Mouse (Mus musculus): ENCODE results near the gene Snd1. TPM values are rescaled to one million over a fixed set of nuclear protein-coding genes. Genes with fewer than 3 reads are reported as not detected.

Gene Snd1
- polyA plus RNA-seq, 2 experiments = 104 to 120 TPM

GRCm38 (mm10) chr6:28795380-28795779 lies 320.4 kb downstream of the Snd1 start:
- Histone ChIP-seq H3K4me2 (replicated peaks; ENCODE audit: low read depth, low read length, severe bottlenecking) (no peak overlapping the region), H3K9ac (ENCODE audit: low read depth, low read length, severe bottlenecking) (no peak overlapping the region), H3K27ac (replicated peaks; ENCODE audit: low read depth, low read length) (no peak overlapping the region), H3K27me3 (ENCODE audit: control insufficient read depth, insufficient read depth, low read length) (no peaks in the 10 kb centered on the region), H3K4me3 (replicated peaks; ENCODE audit: low read length) (no peak overlapping the region), H3K36me3 (ENCODE audit: control insufficient read depth, insufficient read depth, low read length) (peaks cover 22% of the 10 kb centered on the region), H3K9me3 (ENCODE audit: control insufficient read depth, low read length) (no peaks in the 10 kb centered on the region), H3K4me1 (ENCODE audit: control insufficient read depth, insufficient read depth, low read length) (no peaks in the 10 kb centered on the region)
- ATAC-seq (ENCODE audit: low FRiP score, low read depth) (no peak), DNase-seq (ENCODE audit: low spot score) (no peak)
- no peak for TF ChIP-seq POLR2A (IDR thresholded peaks at IDR 0.05; ENCODE audit: borderline replicate concordance, extremely low read depth, insufficient read depth, insufficient read length)
- 45% methylated on average over 9 of the region's 9 CpGs for WGBS

GRCm38 (mm10) chr6:28795792-28796515 lies 321.0 kb downstream of the Snd1 start:
- Histone ChIP-seq H3K27ac (replicated peaks; ENCODE audit: low read depth, low read length) (no peak overlapping the region), H3K4me2 (replicated peaks; ENCODE audit: low read depth, low read length, severe bottlenecking) (no peak overlapping the region), H3K4me1 (ENCODE audit: control insufficient read depth, insufficient read depth, low read length) (no peaks in the 10 kb centered on the region), H3K36me3 (ENCODE audit: control insufficient read depth, insufficient read depth, low read length) (peaks cover 24% of the 10 kb centered on the region), H3K9ac (ENCODE audit: low read depth, low read length, severe bottlenecking) (no peak overlapping the region), H3K9me3 (ENCODE audit: control insufficient read depth, low read length) (no peaks in the 10 kb centered on the region), H3K4me3 (replicated peaks; ENCODE audit: low read length) (no peak overlapping the region), H3K27me3 (ENCODE audit: control insufficient read depth, insufficient read depth, low read length) (no peaks in the 10 kb centered on the region)
- no peak for TF ChIP-seq POLR2A (IDR thresholded peaks at IDR 0.05; ENCODE audit: borderline replicate concordance, extremely low read depth, insufficient read depth, insufficient read length)
- no peak for DNase-seq (ENCODE audit: low spot score)
- 91% methylated on average over 15 of the region's 16 CpGs for WGBS
- ATAC-seq (ENCODE audit: low FRiP score, low read depth) = no peak

GRCm38 (mm10) chr6:28799818-28800217 lies 324.9 kb downstream of the Snd1 start:
- no peaks in the 10 kb centered on the region for H3K9me3 ChIP-seq (ENCODE audit: control insufficient read depth, low read length)
- DNase-seq (ENCODE audit: low spot score) (no peak), ATAC-seq (ENCODE audit: low FRiP score, low read depth) (0 out of 2 replicates have a peak, but pooled peaks have one; percentile 47)

GRCm38 (mm10) chr6:28800976-28801375 lies 326.0 kb downstream of the Snd1 start:
- Histone ChIP-seq H3K36me3 (ENCODE audit: control insufficient read depth, insufficient read depth, low read length) (peaks cover 24% of the 10 kb centered on the region), H3K4me2 (replicated peaks; ENCODE audit: low read depth, low read length, severe bottlenecking) (no peak overlapping the region), H3K4me3 (replicated peaks; ENCODE audit: low read length) (no peak overlapping the region), H3K27me3 (ENCODE audit: control insufficient read depth, insufficient read depth, low read length) (no peaks in the 10 kb centered on the region), H3K27ac (replicated peaks; ENCODE audit: low read depth, low read length) (no peak overlapping the region), H3K4me1 (ENCODE audit: control insufficient read depth, insufficient read depth, low read length) (no peaks in the 10 kb centered on the region), H3K9ac (ENCODE audit: low read depth, low read length, severe bottlenecking) (no peak overlapping the region), H3K9me3 (ENCODE audit: control insufficient read depth, low read length) (no peaks in the 10 kb centered on the region)
- DNase-seq (ENCODE audit: low spot score) (no peak), ATAC-seq (ENCODE audit: low FRiP score, low read depth) (no peak)
- 88% methylated on average over 3 of the region's 3 CpGs for WGBS
- no peak for TF ChIP-seq POLR2A (IDR thresholded peaks at IDR 0.05; ENCODE audit: borderline replicate concordance, extremely low read depth, insufficient read depth, insufficient read length)

More at GRCm38 (mm10) chr6:28799818-28800217, 324.9 kb downstream of the Snd1 start:
- H3K27ac ChIP-seq (replicated peaks; ENCODE audit: low read depth, low read length) = no peak overlapping the region
- no peak overlapping the region for H3K9ac ChIP-seq (ENCODE audit: low read depth, low read length, severe bottlenecking)
- H3K27me3 ChIP-seq (ENCODE audit: control insufficient read depth, insufficient read depth, low read length) = no peaks in the 10 kb centered on the region
- H3K4me3 ChIP-seq (replicated peaks; ENCODE audit: low read length) = no peak overlapping the region
- no peaks in the 10 kb centered on the region for H3K4me1 ChIP-seq (ENCODE audit: control insufficient read depth, insufficient read depth, low read length)
- WGBS = 75% methylated on average over 2 of the region's 2 CpGs
- H3K36me3 ChIP-seq (ENCODE audit: control insufficient read depth, insufficient read depth, low read length) = peaks cover 28% of the 10 kb centered on the region
- H3K4me2 ChIP-seq (replicated peaks; ENCODE audit: low read depth, low read length, severe bottlenecking) = no peak overlapping the region
- TF ChIP-seq POLR2A (IDR thresholded peaks at IDR 0.05; ENCODE audit: borderline replicate concordance, extremely low read depth, insufficient read depth, insufficient read length) = no peak

GRCm38 (mm10) chr6:28803678-28804279 lies 328.8 kb downstream of the Snd1 start:
- H3K27me3 ChIP-seq (ENCODE audit: control insufficient read depth, insufficient read depth, low read length) = no peaks in the 10 kb centered on the region
- peaks cover 9% of the 10 kb centered on the region; the same call in 1 of the 2 replicates for H3K36me3 ChIP-seq (ENCODE audit: control insufficient read depth, insufficient read depth, low read length)
- H3K4me1 ChIP-seq (ENCODE audit: control insufficient read depth, insufficient read depth, low read length) = no peaks in the 10 kb centered on the region
- H3K9me3 ChIP-seq (ENCODE audit: control insufficient read depth, low read length) = no peaks in the 10 kb centered on the region
- 91% methylated on average over 6 of the region's 6 CpGs for WGBS
- DNase-seq (ENCODE audit: low spot score) = no peak
- H3K9ac ChIP-seq (ENCODE audit: low read depth, low read length, severe bottlenecking) = no peak overlapping the region
- no peak for TF ChIP-seq POLR2A (IDR thresholded peaks at IDR 0.05; ENCODE audit: borderline replicate concordance, extremely low read depth, insufficient read depth, insufficient read length)
- no peak overlapping the region for H3K4me2 ChIP-seq (replicated peaks; ENCODE audit: low read depth, low read length, severe bottlenecking)
- no peak overlapping the region for H3K4me3 ChIP-seq (replicated peaks; ENCODE audit: low read length)
- H3K27ac ChIP-seq (replicated peaks; ENCODE audit: low read depth, low read length) = no peak overlapping the region
- no peak for ATAC-seq (ENCODE audit: low FRiP score, low read depth)
